Mouse (Mus musculus): ENCODE results near the gene Serac1.
A peak's percentile ranks its signal among the peaks of the same experiment; 100 is the strongest.

- TF ChIP-seq CTCF (IDR thresholded peaks at IDR 0.05; ENCODE audit: low read depth) (peak; percentile 66), EP300 (IDR thresholded peaks at IDR 0.05; ENCODE audit: low read depth) (no peak)
Observed at GRCm38 (mm10) chr17:6054934-6055355, 24.6 kb downstream of the Serac1 start.
